Mouse (Mus musculus): Measurements from ENCODE around the gene Fam166b. TPM values are rescaled to one million over a fixed set of nuclear protein-coding genes. Genes with fewer than 3 reads are reported as not detected.
A peak's percentile ranks its signal among the peaks of the same experiment; 100 is the strongest.

Fam166b gene
- polyA plus RNA-seq, 1 experiment = 1.6 TPM

DNA sequence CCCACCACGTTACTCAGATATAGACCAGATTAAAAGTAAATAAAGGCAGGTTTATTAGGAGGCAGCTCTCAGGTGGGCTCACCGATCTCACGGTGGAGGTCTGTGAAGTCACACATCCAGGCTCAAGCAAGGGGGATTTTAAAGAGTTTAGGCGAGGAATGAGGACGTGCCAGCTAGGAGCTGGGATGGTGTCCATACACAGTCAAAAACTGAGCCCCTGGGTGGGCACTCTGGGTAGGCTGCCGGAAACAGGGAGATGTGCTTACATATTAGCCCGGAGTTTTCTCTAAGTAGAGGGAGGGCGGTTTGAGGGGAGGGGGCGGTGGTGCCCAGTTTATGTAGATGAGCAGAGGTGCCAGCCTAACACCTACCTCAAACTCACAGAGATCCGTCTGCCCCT is 48.0 kb downstream of the Fam166b start:
- Histone ChIP-seq H3K4me1 (ENCODE audit: control insufficient read depth, insufficient read depth, low read length) (peaks cover 23% of the 10 kb centered on the region), H3K4me3 (ENCODE audit: control insufficient read depth, low read depth, low read length) (peak overlapping the region; percentile 77; the same call in 1 of the 2 replicates), H3K27me3 (ENCODE audit: control insufficient read depth, insufficient read depth, low read length) (no peaks in the 10 kb centered on the region), H3K27ac (ENCODE audit: control insufficient read depth, insufficient read depth, low read depth, low read length) (peak overlapping the region; percentile 29; the same call in 1 of the 2 replicates), H3K36me3 (ENCODE audit: control insufficient read depth, insufficient read depth, low read length) (no peaks in the 10 kb centered on the region)
- no peak for TF ChIP-seq CTCF (IDR thresholded peaks at IDR 0.05; ENCODE audit: control insufficient read depth, insufficient read depth, insufficient replicate concordance, low read depth, low read length)

DNA sequence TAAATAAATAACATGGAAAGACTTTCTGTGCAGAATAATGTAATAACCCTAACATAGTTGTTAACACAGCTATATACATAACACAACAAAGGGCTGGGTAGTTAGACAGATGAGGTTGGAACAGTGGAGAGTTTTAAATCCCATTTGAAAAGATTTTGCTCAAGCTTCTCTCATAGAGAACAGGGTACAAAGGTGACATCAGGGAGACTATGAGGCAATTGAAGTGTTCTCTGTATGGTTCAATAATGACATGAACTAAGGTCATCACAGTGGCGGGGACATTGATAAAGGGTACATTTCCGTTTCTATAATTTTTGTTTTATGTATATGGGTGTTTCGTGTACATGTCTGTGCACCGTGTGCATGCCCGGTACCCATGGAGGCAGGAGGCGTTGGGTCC is 49.3 kb downstream of the Fam166b start:
- TF ChIP-seq CTCF (IDR thresholded peaks at IDR 0.05; ENCODE audit: control insufficient read depth, insufficient read depth, insufficient replicate concordance, low read depth, low read length) (no peak), POLR2A (IDR thresholded peaks at IDR 0.05; ENCODE audit: control insufficient read depth, low read depth, low read length) (no peak)
- H3K36me3 ChIP-seq (ENCODE audit: control insufficient read depth, insufficient read depth, low read length) = no peaks in the 10 kb centered on the region
- H3K4me3 ChIP-seq (ENCODE audit: control insufficient read depth, low read depth, low read length) = no peak overlapping the region
- no peaks in the 10 kb centered on the region for H3K27me3 ChIP-seq (ENCODE audit: control insufficient read depth, insufficient read depth, low read length)
- H3K27ac ChIP-seq (ENCODE audit: control insufficient read depth, insufficient read depth, low read depth, low read length) = no peak overlapping the region
- H3K4me1 ChIP-seq (ENCODE audit: control insufficient read depth, insufficient read depth, low read length) = peaks cover 23% of the 10 kb centered on the region

Other genes with a start within 250 kb of the Fam166b start
- 23.5 and 27.9 TPM in 2 replicates for gene Atp8b5, start 162.0 kb downstream of the Fam166b start, polyA plus RNA-seq (2012; rRNA removed)
- gene Rusc2, start 47.2 kb downstream of the Fam166b start, polyA plus RNA-seq (2012; rRNA removed) = 24.1 and 30.0 TPM in 2 replicates
- 935 and 983 TPM in 2 replicates for gene Tesk1, start 12.8 kb upstream of the Fam166b start, polyA plus RNA-seq (2012; rRNA removed)
- gene Cd72, start 25.5 kb upstream of the Fam166b start, polyA plus RNA-seq (2012; rRNA removed) = 0.34 and 0.63 TPM in 2 replicates
- not detected in 2 replicates for gene Sit1, start 54.6 kb upstream of the Fam166b start, polyA plus RNA-seq (2012; rRNA removed)
- gene Ccdc107, start 63.8 kb upstream of the Fam166b start, polyA plus RNA-seq (2012; rRNA removed) = 33.5 and 46.6 TPM in 2 replicates
- gene Arhgef39, start 70.6 kb upstream of the Fam166b start, polyA plus RNA-seq (2012; rRNA removed) = 26.6 and 27.3 TPM in 2 replicates
- gene Car9, start 77.8 kb upstream of the Fam166b start, polyA plus RNA-seq (2012; rRNA removed) = 0.07 and 0.38 TPM in 2 replicates
- 6.0 and 22.9 TPM in 2 replicates for gene Tpm2, start 94.6 kb upstream of the Fam166b start, polyA plus RNA-seq (2012; rRNA removed)
- gene Creb3, start 133.2 kb upstream of the Fam166b start, polyA plus RNA-seq (2012; rRNA removed) = 27.9 and 35.0 TPM in 2 replicates
- gene Tln1, start 133.6 kb upstream of the Fam166b start, polyA plus RNA-seq (2012; rRNA removed) = 44.9 and 51.8 TPM in 2 replicates
- 36.8 and 37.6 TPM in 2 replicates for gene Rgp1, start 149.6 kb upstream of the Fam166b start, polyA plus RNA-seq (2012; rRNA removed)
- gene Gba2, start 149.7 kb upstream of the Fam166b start, polyA plus RNA-seq (2012; rRNA removed) = 61.0 and 65.0 TPM in 2 replicates
- 0.83 and 1.1 TPM in 2 replicates for gene Msmp, start 155.4 kb upstream of the Fam166b start, polyA plus RNA-seq (2012; rRNA removed)
- gene Npr2, start 202.8 kb upstream of the Fam166b start, polyA plus RNA-seq (2012; rRNA removed) = 2.6 and 4.0 TPM in 2 replicates
- 112 and 124 TPM in 2 replicates for gene Spag8, start 224.5 kb upstream of the Fam166b start, polyA plus RNA-seq (2012; rRNA removed)
- gene Hint2, start 227.3 kb upstream of the Fam166b start, polyA plus RNA-seq (2012; rRNA removed) = 11.6 and 14.3 TPM in 2 replicates
- 55.7 and 59.7 TPM in 2 replicates for gene Tmem8b, start 239.8 kb upstream of the Fam166b start, polyA plus RNA-seq (2012; rRNA removed)
- gene Fam221b, start 240.0 kb upstream of the Fam166b start, polyA plus RNA-seq (2012; rRNA removed) = 182 and 185 TPM in 2 replicates